Mouse (Mus musculus) cerebellum, adult 11-12 months (tissue): ENCODE results near the gene B3gnt7.

Source experiments
- DNase-seq: peaks from one replicate; pipeline ENCODE4 v3.0.0; 2022

The B3gnt7 gene

DNA sequence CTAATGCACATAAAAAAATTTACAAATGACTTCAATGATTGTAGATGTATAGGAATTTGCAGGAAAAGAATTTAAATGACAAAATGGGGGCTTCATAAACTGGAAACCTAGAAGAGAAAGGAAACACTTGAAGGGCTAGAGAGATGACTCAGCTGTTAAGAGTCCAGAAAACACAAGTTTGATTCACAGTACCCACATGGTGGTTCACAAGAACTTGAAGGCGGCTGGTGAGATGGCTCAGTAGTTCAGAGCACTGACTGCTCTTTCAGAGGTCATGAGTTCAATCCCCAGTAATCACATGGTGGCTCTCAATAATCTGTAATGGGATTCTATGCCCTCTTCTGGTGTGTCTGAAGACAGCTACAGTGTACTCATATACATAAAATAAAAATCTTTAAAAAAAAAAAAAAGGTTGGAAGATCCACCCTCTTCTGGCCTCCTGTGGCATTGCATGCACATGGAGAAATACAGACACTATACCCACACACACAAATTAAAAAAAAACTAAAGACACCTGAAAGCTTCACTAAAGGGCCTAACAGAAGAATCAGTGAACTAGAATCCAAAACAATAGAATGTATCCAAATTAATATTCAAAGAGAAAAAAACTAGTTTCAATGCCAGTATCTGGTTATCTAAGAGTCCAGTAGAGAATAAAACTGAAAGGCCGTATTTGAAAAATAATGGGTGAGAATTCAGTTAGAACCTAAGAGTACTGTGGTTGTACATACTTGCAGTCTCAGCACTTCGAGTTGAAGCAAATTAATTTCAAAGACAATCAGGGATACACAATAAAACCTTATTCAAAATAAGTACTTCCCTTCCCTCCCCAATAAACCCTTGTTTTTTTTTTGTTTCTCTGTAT, 44.5 kb downstream of the B3gnt7 start:
- DNase-seq, result no peak

DNA sequence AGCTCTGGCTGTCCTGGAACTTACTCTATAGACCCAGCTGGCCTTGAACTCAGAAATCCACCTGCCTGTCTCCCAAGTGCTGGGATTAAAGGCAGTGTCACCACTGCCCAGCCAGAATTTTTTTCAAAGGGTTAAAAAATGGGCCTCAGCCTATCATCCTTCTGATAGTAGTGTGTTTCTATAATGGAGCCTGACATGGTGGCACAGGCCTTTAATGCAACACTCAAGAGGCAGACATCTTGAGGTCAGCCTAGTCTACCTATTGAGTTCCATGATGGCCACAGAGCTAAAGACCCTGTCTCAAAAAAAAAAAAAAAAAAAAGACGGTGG, 45.0 kb downstream of the B3gnt7 start:
- no peak for DNase-seq

DNA sequence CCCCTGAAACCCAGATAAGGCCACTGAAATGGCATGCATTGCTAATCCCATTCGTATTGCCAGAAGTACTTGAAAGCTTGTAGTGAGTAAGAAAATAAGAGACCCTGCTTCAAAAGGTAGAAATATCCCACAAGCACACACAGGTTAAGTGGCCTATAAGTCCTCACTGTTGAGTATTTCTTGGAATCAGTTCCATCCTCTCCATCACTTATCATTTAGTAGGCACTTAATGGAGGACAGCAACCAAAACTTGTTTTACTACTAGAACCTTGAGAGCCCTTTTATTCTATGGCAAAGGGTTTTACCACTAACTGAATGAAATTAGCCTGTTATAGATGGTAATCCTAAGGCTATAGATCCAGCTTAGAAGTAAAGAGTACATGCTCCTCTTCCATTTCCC, 45.5 kb downstream of the B3gnt7 start:
- no peak for DNase-seq

DNA sequence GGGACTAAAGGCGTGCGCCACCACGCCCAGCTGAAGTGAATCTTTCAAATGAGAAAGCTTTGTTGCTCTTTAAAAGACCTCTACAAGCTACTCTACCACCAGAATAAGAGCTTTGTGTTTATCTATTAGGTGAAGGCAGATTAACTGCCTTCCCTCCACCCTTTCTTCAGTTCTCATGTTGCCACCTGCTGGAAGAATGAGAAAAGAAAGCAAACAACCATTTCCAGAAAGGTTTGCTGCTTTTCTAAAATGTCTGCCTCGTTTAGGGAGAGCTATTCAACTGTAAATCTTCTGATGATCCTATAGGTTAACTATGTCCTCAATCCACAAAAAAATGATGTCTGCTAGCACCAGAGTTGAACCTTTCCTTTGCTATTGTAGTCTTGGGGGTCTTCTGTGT, 46.2 kb downstream of the B3gnt7 start:
- no peak for DNase-seq

DNA sequence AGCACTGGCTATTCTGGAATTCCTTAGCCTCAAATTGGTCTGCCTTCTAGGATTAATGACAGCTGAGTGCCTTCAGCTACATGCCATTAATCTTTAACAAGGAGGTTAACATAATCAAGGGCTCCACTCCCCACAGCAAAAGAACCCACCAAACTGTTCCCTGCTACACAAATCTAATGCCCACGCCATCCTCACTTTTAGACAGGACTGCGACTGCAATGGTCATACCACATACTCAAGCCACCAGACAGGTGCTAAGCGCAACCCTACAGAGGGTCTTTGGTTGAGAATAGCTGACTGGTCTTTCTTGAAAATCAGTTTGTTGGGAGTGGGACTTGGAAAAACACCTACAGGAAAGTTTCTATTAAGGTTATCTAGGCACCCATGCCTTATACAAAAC, 46.6 kb downstream of the B3gnt7 start:
- no peak for DNase-seq

DNA sequence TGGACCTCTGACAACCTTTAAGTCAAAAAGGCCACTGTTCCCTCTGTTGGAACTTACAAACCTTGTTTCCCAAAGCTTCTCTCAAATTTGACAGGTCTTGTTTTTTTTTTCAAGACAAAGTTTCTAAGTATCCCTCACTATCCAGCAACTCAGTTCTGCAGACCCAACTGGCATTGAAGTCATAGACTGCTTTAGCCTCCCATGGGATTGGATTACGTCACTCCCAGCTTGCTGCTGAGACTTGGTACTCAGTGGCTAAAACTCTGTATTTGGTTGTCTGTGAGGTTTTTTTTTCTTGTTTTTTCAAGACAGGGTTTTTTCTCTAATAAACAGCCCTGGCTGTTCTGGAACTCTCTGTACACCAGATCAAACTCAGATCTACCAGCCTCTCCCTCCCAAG, 47.1 kb downstream of the B3gnt7 start:
- no peak for DNase-seq

DNA sequence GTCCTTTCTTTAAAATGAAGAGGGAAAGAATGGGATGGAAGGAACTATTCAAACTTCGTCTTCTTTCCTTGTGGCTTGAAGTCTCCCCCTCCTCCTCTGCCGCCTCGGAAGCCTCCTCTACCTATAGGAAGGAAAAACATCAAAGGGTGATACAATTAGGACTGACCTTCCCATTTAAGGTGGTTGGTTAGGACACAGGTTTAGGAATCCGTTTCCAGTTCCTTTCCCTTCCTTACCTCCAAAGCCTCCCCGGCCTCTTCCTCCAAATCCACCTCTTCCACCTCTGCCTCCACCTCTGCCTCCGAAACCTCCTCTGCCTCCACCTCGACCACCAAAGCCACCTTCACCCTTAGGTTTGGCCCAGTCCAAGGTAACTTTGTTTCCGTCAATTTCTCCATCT, 47.9 kb downstream of the B3gnt7 start:
- no peak for DNase-seq

GRCm38 (mm10) chr1:86354186-86354585, 51.6 kb downstream of the B3gnt7 start:
- no peak for DNase-seq
